Mouse (Mus musculus): ENCODE data around the gene Iqgap3.

- TF ChIP-seq CTCF (IDR thresholded peaks at IDR 0.05; ENCODE audit: extremely low read depth, insufficient read depth, low read length) (no peak), POLR2A (IDR thresholded peaks at IDR 0.05; ENCODE audit: extremely low read depth, insufficient read depth, low read length) (no peak)
Observed at GRCm38 (mm10) chr3:88090106-88090505, 8.3 kb downstream of the Iqgap3 start.
